Mouse (Mus musculus) ES-E14 (cell line): ENCODE measurements around the gene Galnt14. TPM values are rescaled to one million over a fixed set of nuclear protein-coding genes. Genes with fewer than 3 reads are reported as not detected.

ENCODE experiments used
- DNase-seq: peaks from one replicate; pipeline ENCODE4 v3.0.0-alpha.2; 2013; ENCODE audit warnings: low read depth, low spot score
- H3K27ac ChIP-seq: 2 replicates; pipeline ENCODE4 v1.5.1; 2012; ENCODE audit warnings: low read depth, mild to moderate bottlenecking, low read length, moderate library complexity, mixed read lengths; ENCODE audit not compliant: poor library complexity, insufficient read depth, severe bottlenecking
- H3K36me3 ChIP-seq: 2 replicates; pipeline ENCODE4 v1.6.1; 2012; ENCODE audit warnings: mild to moderate bottlenecking, low read length, moderate library complexity, mixed read lengths; ENCODE audit not compliant: control insufficient read depth, poor library complexity, insufficient read depth, severe bottlenecking
- H3K4me1 ChIP-seq, 2 experiments: fragments of 150-350 bp in 1 of 2; sonication (generic) in 1 of 2; 2 replicates each; pipeline ENCODE4 v1.6.1; 2012; ENCODE audit warnings: low read length in 2 of 2, mild to moderate bottlenecking in 1 of 2, mixed read lengths in 1 of 2; ENCODE audit not compliant: control insufficient read depth in 2 of 2, insufficient read depth in 2 of 2, poor library complexity in 1 of 2
- H3K4me3 ChIP-seq, 2 experiments: fragments of 150-350 bp in 1 of 2; sonication (generic) in 1 of 2; 2 replicates each; pipeline ENCODE4 v1.5.1; 2012; ENCODE audit warnings: low read length in 2 of 2, low read depth in 1 of 2, mild to moderate bottlenecking in 1 of 2, mixed read lengths in 1 of 2; ENCODE audit not compliant: insufficient read depth in 1 of 2, poor library complexity in 1 of 2, severe bottlenecking in 1 of 2
- H3K9ac ChIP-seq: 2 replicates; pipeline ENCODE4 v1.6.1; 2012; ENCODE audit warnings: low read depth, mild to moderate bottlenecking, low read length, mixed read lengths; ENCODE audit not compliant: poor library complexity, insufficient read depth, severe bottlenecking
- H3K9me3 ChIP-seq: fragments of 150-350 bp; sonication (generic); 2 replicates; pipeline ENCODE4 v1.6.1; 2012; ENCODE audit warnings: low read depth, mild to moderate bottlenecking, low read length; ENCODE audit not compliant: control insufficient read depth, insufficient read depth
- CHD2 ChIP-seq: IDR thresholded peaks from 2 replicates; pipeline ENCODE4 v1.6.1; 2014; ENCODE audit warnings: mild to moderate bottlenecking, low read depth, low read length, inconsistent platforms
- HCFC1 ChIP-seq: IDR thresholded peaks from 2 replicates; pipeline ENCODE4 v1.6.1; 2012; ENCODE audit warnings: low read length, inconsistent platforms, borderline replicate concordance; ENCODE audit not compliant: insufficient read depth
- MAFK ChIP-seq: IDR thresholded peaks from 2 replicates; pipeline ENCODE4 v1.6.1; 2014; ENCODE audit warnings: mild to moderate bottlenecking, low read depth, low read length, inconsistent platforms; ENCODE audit not compliant: insufficient read depth
- ZC3H11A ChIP-seq: IDR thresholded peaks from 2 replicates; pipeline ENCODE4 v1.6.1; 2012; ENCODE audit warnings: low read depth, mild to moderate bottlenecking, inconsistent platforms, low read length, borderline replicate concordance
- ZNF384 ChIP-seq: IDR thresholded peaks from 2 replicates; pipeline ENCODE4 v1.6.1; 2012; ENCODE audit warnings: low read depth, low read length, inconsistent platforms
- in situ Hi-C, 2 experiments: fragments of 600-800 bp; cut with MboI; formaldehyde crosslinking; loops; one replicate each; pipeline ENCODE4 v1.15.1; 2025; ENCODE audit warnings: low sequenced_read_pairs in 2 of 2, inconsistent platforms in 1 of 2; ENCODE audit not compliant: unreplicated experiment in 2 of 2
- total RNA-seq: library from RNA; depleted of rRNA; stranded (reverse); fragments of 300-350 nt; gene quantifications from 2 replicates; pipeline ENCODE4 v1.2.3, GENCODE M21; 2012

Galnt14 gene
- total RNA-seq, 1 experiment = 4.6 TPM

DNA sequence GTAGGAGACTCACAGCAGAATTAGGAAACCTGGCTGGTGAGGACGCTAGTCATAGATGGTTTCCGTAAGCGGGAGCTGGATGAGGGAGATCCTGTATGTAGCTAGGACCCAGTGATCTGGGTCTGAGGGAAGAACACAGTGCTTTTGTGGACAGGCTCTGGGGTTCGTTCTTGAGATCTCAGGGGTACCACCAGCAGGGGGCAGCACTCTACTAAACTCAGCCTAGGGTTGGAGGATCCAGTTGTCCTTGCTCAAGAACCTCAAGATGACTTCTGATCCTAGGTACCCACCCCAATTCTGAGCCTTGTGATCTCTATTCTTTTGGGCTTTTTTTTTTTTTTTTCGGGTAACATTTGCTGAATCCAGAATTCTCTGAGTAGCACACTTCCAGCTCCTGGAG lies 137.8 kb downstream of the Galnt14 start:
- H3K27ac ChIP-seq = no peak overlapping the region
- no peaks in the 10 kb centered on the region for H3K36me3 ChIP-seq
- no peaks in the 10 kb centered on the region for H3K4me1 ChIP-seq
- H3K9ac ChIP-seq = no peak overlapping the region
- DNase-seq = peak; percentile 44
- H3K4me3 ChIP-seq = no peak overlapping the region
- in situ Hi-C loops = no loop called here
- no peaks in the 10 kb centered on the region for H3K9me3 ChIP-seq
- TF ChIP-seq HCFC1 = no peak
- no peak for TF ChIP-seq ZC3H11A
- TF ChIP-seq ZNF384 = no peak
- no peak for TF ChIP-seq CHD2
- TF ChIP-seq MAFK = no peak

DNA sequence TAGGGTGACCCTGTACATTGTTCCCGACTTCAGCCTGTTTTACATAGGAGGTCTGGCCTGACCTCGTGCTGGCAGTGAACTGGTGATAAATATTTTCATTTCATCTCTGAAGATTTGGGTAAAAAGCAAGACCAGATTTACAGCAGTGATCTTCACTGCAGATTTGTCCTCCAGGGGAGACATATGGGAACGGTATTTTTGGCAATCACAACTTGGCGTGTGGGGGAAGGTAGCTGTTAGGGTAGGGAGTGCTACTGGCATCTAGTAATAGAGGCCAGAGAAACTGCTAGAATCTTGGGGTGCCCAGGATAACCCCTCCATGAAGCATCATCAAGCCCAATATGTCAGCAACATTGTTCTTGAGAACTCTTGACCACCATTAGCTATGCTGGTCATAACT lies 138.3 kb downstream of the Galnt14 start:
- no peak overlapping the region for H3K27ac ChIP-seq
- H3K4me3 ChIP-seq = no peak overlapping the region
- TF ChIP-seq MAFK = no peak
- no peak for TF ChIP-seq ZNF384
- no peak for TF ChIP-seq CHD2
- no peak for TF ChIP-seq HCFC1
- TF ChIP-seq ZC3H11A = no peak
- no peak overlapping the region for H3K9ac ChIP-seq
- in situ Hi-C loops = no loop called here
- no peak for DNase-seq
- H3K9me3 ChIP-seq = no peaks in the 10 kb centered on the region
- H3K4me1 ChIP-seq = no peaks in the 10 kb centered on the region
- H3K36me3 ChIP-seq = no peaks in the 10 kb centered on the region

- no peak overlapping the region for H3K27ac ChIP-seq
- DNase-seq = no peak
- TF ChIP-seq CHD2 (no peak), ZNF384 (no peak), MAFK (no peak), ZC3H11A (no peak), HCFC1 (no peak)
- H3K4me3 ChIP-seq = no peak overlapping the region
- in situ Hi-C loops = no loop called here
- no peaks in the 10 kb centered on the region for H3K9me3 ChIP-seq
- H3K9ac ChIP-seq = no peak overlapping the region
- H3K4me1 ChIP-seq = no peaks in the 10 kb centered on the region
- H3K36me3 ChIP-seq = no peaks in the 10 kb centered on the region
These were observed 142.0 kb downstream of the Galnt14 start for GRCm38 (mm10) chr17:73568204-73568603.

- no peak overlapping the region for H3K9ac ChIP-seq
- no peak overlapping the region for H3K4me3 ChIP-seq
- H3K9me3 ChIP-seq = no peaks in the 10 kb centered on the region
- in situ Hi-C loops = no loop called here
- no peak overlapping the region for H3K27ac ChIP-seq
- DNase-seq = no peak
- TF ChIP-seq ZNF384 = no peak
- TF ChIP-seq MAFK = no peak
- no peak for TF ChIP-seq CHD2
- no peak for TF ChIP-seq HCFC1
- no peak for TF ChIP-seq ZC3H11A
- no peaks in the 10 kb centered on the region for H3K4me1 ChIP-seq
- no peaks in the 10 kb centered on the region for H3K36me3 ChIP-seq
These were observed 149.1 kb downstream of the Galnt14 start for GRCm38 (mm10) chr17:73561149-73561548.

DNA sequence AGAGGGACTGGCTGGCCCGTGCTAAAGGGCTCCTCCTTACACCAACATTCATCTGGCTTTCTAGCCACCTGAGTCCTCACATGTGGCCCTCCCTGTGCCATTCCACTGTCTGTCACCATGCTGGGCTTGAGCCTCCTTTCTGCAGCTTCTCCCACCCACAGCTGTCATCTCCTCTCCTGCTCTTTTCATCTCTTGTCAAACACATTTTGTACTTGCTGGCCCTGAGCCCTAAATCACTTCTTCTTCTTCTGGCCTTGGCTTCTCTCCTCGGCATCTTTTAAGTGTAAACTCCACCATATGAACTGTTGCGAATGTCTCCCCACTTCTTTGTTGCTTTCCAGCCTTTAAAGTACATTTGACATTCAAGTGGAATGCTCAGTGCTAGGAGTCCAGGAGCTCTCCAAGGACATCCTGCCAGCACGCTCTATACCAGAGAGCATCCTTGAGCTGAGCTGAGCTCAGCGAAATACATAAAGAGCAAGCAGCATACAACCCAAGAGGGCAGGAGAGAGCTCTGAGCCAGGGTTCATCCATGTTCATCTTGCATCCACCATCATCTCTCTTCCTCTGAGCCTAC lies 150.0 kb downstream of the Galnt14 start:
- in situ Hi-C loops = no loop called here
- no peaks in the 10 kb centered on the region for H3K9me3 ChIP-seq

More for the DNA sequence above, 150.0 kb downstream of the Galnt14 start:
- no peak overlapping the region for H3K27ac ChIP-seq
- DNase-seq = no peak
- no peak overlapping the region for H3K4me3 ChIP-seq
- no peak for TF ChIP-seq ZNF384
- no peak for TF ChIP-seq ZC3H11A
- TF ChIP-seq HCFC1 = no peak
- TF ChIP-seq MAFK = no peak
- TF ChIP-seq CHD2 = no peak
- no peak overlapping the region for H3K9ac ChIP-seq
- H3K36me3 ChIP-seq = no peaks in the 10 kb centered on the region
- H3K4me1 ChIP-seq = no peaks in the 10 kb centered on the region
